Mouse (Mus musculus) heart, embryonic 13.5 days (tissue): ENCODE measurements around the gene Rabep1. TPM values are rescaled to one million over a fixed set of nuclear protein-coding genes. Genes with fewer than 3 reads are reported as not detected.

Source experiments
- ATAC-seq: fragments of 200-750 bp; cut with Nextera tagmentation; 2 replicates; pipeline ENCODE4 v1.8.0; 2017; ENCODE audit warnings: moderate TSS enrichment; ENCODE audit not compliant: insufficient number of reproducible peaks, low FRiP score, low TSS enrichment; ENCODE audit errors: extremely low read depth
- H3K27ac ChIP-seq: fragments of 300-500 bp; sonication (generic); replicated peaks from 2 replicates; pipeline ENCODE4 v1.5.1; 2015; ENCODE audit warnings: moderate library complexity, mild to moderate bottlenecking, inconsistent platforms
- H3K27me3 ChIP-seq: fragments of 300-500 bp; sonication (generic); replicated peaks from 2 replicates; pipeline ENCODE4 v1.6.1; 2015; ENCODE audit warnings: mild to moderate bottlenecking, inconsistent platforms
- H3K36me3 ChIP-seq: fragments of 300-500 bp; sonication (generic); 2 replicates; pipeline ENCODE4 v1.6.1; 2015; ENCODE audit warnings: mild to moderate bottlenecking, inconsistent platforms
- H3K4me1 ChIP-seq: fragments of 300-500 bp; sonication (generic); 2 replicates; pipeline ENCODE4 v1.6.1; 2015; ENCODE audit warnings: inconsistent platforms
- H3K4me2 ChIP-seq: fragments of 300-500 bp; sonication (generic); 2 replicates; pipeline ENCODE4 v1.6.1; 2015; ENCODE audit warnings: inconsistent platforms, mild to moderate bottlenecking, moderate library complexity
- H3K4me3 ChIP-seq: fragments of 300-500 bp; sonication (generic); 2 replicates; pipeline ENCODE4 v1.5.1; 2015; ENCODE audit warnings: moderate library complexity, mild to moderate bottlenecking, inconsistent platforms
- H3K9ac ChIP-seq: fragments of 300-500 bp; sonication (generic); 2 replicates; pipeline ENCODE4 v1.6.1; 2015; ENCODE audit warnings: inconsistent platforms, mild to moderate bottlenecking, moderate library complexity
- H3K9me3 ChIP-seq: fragments of 300-500 bp; sonication (generic); 2 replicates; pipeline ENCODE4 v1.6.1; 2016; ENCODE audit warnings: inconsistent platforms
- WGBS: fragments of 180-500 bp; shearing (Covaris S2); methylation state at CpG from one replicate; pipeline ENCODE4 v1.1.7; 2015; ENCODE audit warnings: mixed read lengths; 5-methylcytosine and 5-hydroxymethylcytosine counted together
- polyA plus RNA-seq: library from polyadenylated mRNA; unstranded; fragments of >200 nt; fragmentation: Nextera tagmentation; extraction: Ambion mirVana; gene quantifications from 2 replicates; pipeline ENCODE4 v1.2.1, GENCODE M21; 2015

The Rabep1 gene
- polyA plus RNA-seq, 1 experiment from 2014 or later, result 28.3 TPM

- Histone ChIP-seq H3K36me3 (peaks cover 68% of the 10 kb centered on the region), H3K4me3 (no peak overlapping the region), H3K27ac (no peak overlapping the region), H3K4me1 (no peaks in the 10 kb centered on the region), H3K4me2 (no peak overlapping the region), H3K9me3 (no peaks in the 10 kb centered on the region), H3K9ac (no peak overlapping the region), H3K27me3 (no peaks in the 10 kb centered on the region)
- WGBS, result 94% methylated on average over 3 of the region's 3 CpGs
- ATAC-seq, result no peak
These were observed 66.7 kb downstream of the Rabep1 start for GRCm38 (mm10) chr11:70911323-70911722.

GRCm38 (mm10) chr11:70911920-70912319, 67.3 kb downstream of the Rabep1 start:
- Histone ChIP-seq H3K4me2 (no peak overlapping the region), H3K9me3 (no peaks in the 10 kb centered on the region), H3K36me3 (peaks cover 74% of the 10 kb centered on the region), H3K27ac (no peak overlapping the region), H3K27me3 (no peaks in the 10 kb centered on the region), H3K4me1 (no peaks in the 10 kb centered on the region), H3K4me3 (no peak overlapping the region), H3K9ac (no peak overlapping the region)
- ATAC-seq, result no peak
- WGBS, result 90% methylated on average over 1 of the region's 1 CpGs

GRCm38 (mm10) chr11:70917896-70918295, 73.3 kb downstream of the Rabep1 start:
- H3K36me3 ChIP-seq, result peaks cover 76% of the 10 kb centered on the region
- H3K9me3 ChIP-seq, result no peaks in the 10 kb centered on the region
- no peak overlapping the region for H3K4me3 ChIP-seq
- WGBS, result 80% methylated on average over 2 of the region's 2 CpGs
- ATAC-seq, result no peak
- no peak overlapping the region for H3K27ac ChIP-seq
- no peaks in the 10 kb centered on the region for H3K27me3 ChIP-seq
- no peaks in the 10 kb centered on the region for H3K4me1 ChIP-seq
- no peak overlapping the region for H3K4me2 ChIP-seq
- H3K9ac ChIP-seq, result no peak overlapping the region

- Histone ChIP-seq H3K4me2 (no peak overlapping the region), H3K9me3 (no peaks in the 10 kb centered on the region), H3K9ac (no peak overlapping the region), H3K27me3 (no peaks in the 10 kb centered on the region), H3K4me1 (no peaks in the 10 kb centered on the region), H3K4me3 (no peak overlapping the region), H3K27ac (no peak overlapping the region), H3K36me3 (peaks cover 82% of the 10 kb centered on the region)
- no peak for ATAC-seq
- 86% methylated on average over 4 of the region's 4 CpGs for WGBS
These were observed 74.9 kb downstream of the Rabep1 start for GRCm38 (mm10) chr11:70919524-70919923.

GRCm38 (mm10) chr11:70931461-70931860, 86.9 kb downstream of the Rabep1 start:
- no peaks in the 10 kb centered on the region for H3K27me3 ChIP-seq
- H3K9me3 ChIP-seq, result no peaks in the 10 kb centered on the region
- no peak overlapping the region for H3K9ac ChIP-seq
- peaks cover 81% of the 10 kb centered on the region for H3K36me3 ChIP-seq
- no peaks in the 10 kb centered on the region for H3K4me1 ChIP-seq
- no peak overlapping the region for H3K27ac ChIP-seq
- no peak overlapping the region for H3K4me2 ChIP-seq
- no peak overlapping the region for H3K4me3 ChIP-seq
- no peak for ATAC-seq
- 89% methylated on average over 5 of the region's 5 CpGs for WGBS

- H3K4me1 ChIP-seq, result no peaks in the 10 kb centered on the region
- 89% methylated on average over 7 of the region's 7 CpGs for WGBS
- H3K4me3 ChIP-seq, result no peak overlapping the region
- no peak overlapping the region for H3K27ac ChIP-seq
- no peak overlapping the region for H3K9ac ChIP-seq
- no peak for ATAC-seq
- peaks cover 89% of the 10 kb centered on the region for H3K36me3 ChIP-seq
- H3K9me3 ChIP-seq, result no peaks in the 10 kb centered on the region
- no peak overlapping the region for H3K4me2 ChIP-seq
- H3K27me3 ChIP-seq, result no peaks in the 10 kb centered on the region
These were observed 90.7 kb downstream of the Rabep1 start for GRCm38 (mm10) chr11:70935316-70935715.

- no peak overlapping the region for H3K27ac ChIP-seq
- no peak for ATAC-seq
- no peaks in the 10 kb centered on the region for H3K4me1 ChIP-seq
- H3K9me3 ChIP-seq, result no peaks in the 10 kb centered on the region
- H3K9ac ChIP-seq, result no peak overlapping the region
- whole genome bisulfite sequencing, result 77% methylated on average over 1 of the region's 1 CpGs
- H3K36me3 ChIP-seq, result peaks cover 95% of the 10 kb centered on the region
- H3K27me3 ChIP-seq, result no peaks in the 10 kb centered on the region
- no peak overlapping the region for H3K4me2 ChIP-seq
- H3K4me3 ChIP-seq, result no peak overlapping the region
These were observed 98.0 kb downstream of the Rabep1 start for GRCm38 (mm10) chr11:70942596-70942995.

GRCm38 (mm10) chr11:70943651-70944050, 99.1 kb downstream of the Rabep1 start:
- Histone ChIP-seq H3K4me1 (no peaks in the 10 kb centered on the region), H3K4me2 (no peak overlapping the region), H3K27me3 (no peaks in the 10 kb centered on the region), H3K27ac (no peak overlapping the region), H3K4me3 (no peak overlapping the region), H3K36me3 (peaks cover 95% of the 10 kb centered on the region), H3K9me3 (no peaks in the 10 kb centered on the region), H3K9ac (no peak overlapping the region)
- ATAC-seq, result no peak
- 88% methylated on average over 7 of the region's 7 CpGs for WGBS

- Histone ChIP-seq H3K27ac (no peak overlapping the region), H3K27me3 (no peaks in the 10 kb centered on the region), H3K4me3 (no peak overlapping the region), H3K4me2 (no peak overlapping the region), H3K9ac (no peak overlapping the region), H3K9me3 (no peaks in the 10 kb centered on the region), H3K36me3 (peaks cover 95% of the 10 kb centered on the region), H3K4me1 (no peaks in the 10 kb centered on the region)
- ATAC-seq, result no peak
- 89% methylated on average over 4 of the region's 4 CpGs for WGBS
These were observed 100.6 kb downstream of the Rabep1 start for GRCm38 (mm10) chr11:70944935-70945817.

- WGBS, result 90% methylated on average over 4 of the region's 4 CpGs
- ATAC-seq, result no peak
- peaks cover 97% of the 10 kb centered on the region for H3K36me3 ChIP-seq
- H3K27ac ChIP-seq, result no peak overlapping the region
- no peaks in the 10 kb centered on the region for H3K27me3 ChIP-seq
- no peak overlapping the region for H3K4me3 ChIP-seq
- no peaks in the 10 kb centered on the region for H3K9me3 ChIP-seq
- no peak overlapping the region for H3K4me2 ChIP-seq
- H3K4me1 ChIP-seq, result no peaks in the 10 kb centered on the region
- H3K9ac ChIP-seq, result no peak overlapping the region
These were observed 110.1 kb downstream of the Rabep1 start for GRCm38 (mm10) chr11:70954711-70955110.

GRCm38 (mm10) chr11:70960786-70961554, 116.4 kb downstream of the Rabep1 start:
- H3K4me1 ChIP-seq, result no peaks in the 10 kb centered on the region; the same call in 1 of the 2 replicates
- no peak for ATAC-seq
- H3K27ac ChIP-seq, result no peak overlapping the region
- no peak overlapping the region for H3K4me2 ChIP-seq
- H3K9me3 ChIP-seq, result no peaks in the 10 kb centered on the region
- H3K36me3 ChIP-seq, result peaks cover 97% of the 10 kb centered on the region
- no peak overlapping the region for H3K4me3 ChIP-seq
- H3K9ac ChIP-seq, result no peak overlapping the region
- H3K27me3 ChIP-seq, result no peaks in the 10 kb centered on the region
- WGBS, result 86% methylated on average over 5 of the region's 5 CpGs
